Mouse (Mus musculus) spleen, adult 2 months (tissue): ENCODE data around the gene Znrf4.

ENCODE experiments used
- CTCF ChIP-seq: fragments of 200-500 bp; IDR thresholded peaks from 2 replicates; pipeline ENCODE4 v1.5.1; 2011; ENCODE audit warnings: mild to moderate bottlenecking, inconsistent platforms; ENCODE audit not compliant: insufficient read depth, insufficient read length, insufficient replicate concordance; ENCODE audit errors: extremely low read depth
- POLR2A ChIP-seq: fragments of 200-500 bp; IDR thresholded peaks from 2 replicates; pipeline ENCODE4 v1.6.1; 2011; ENCODE audit warnings: low read depth, low read length, inconsistent platforms

GRCm38 (mm10) chr17:56499229-56499628, 13.0 kb downstream of the Znrf4 start:
- no peak for TF ChIP-seq POLR2A
- TF ChIP-seq CTCF: no peak
